Mouse (Mus musculus): ENCODE measurements around the gene Tspan18.

Tspan18 gene

GRCm38 (mm10) chr2:93218353-93218990 lies 115.8 kb downstream of the Tspan18 start:
- DNase-seq (ENCODE audit: low spot score in 2 of 2), result no peak

- peak; percentile 51 to 85 for DNase-seq (ENCODE audit: low spot score in 2 of 2)
Measured at GRCm38 (mm10) chr2:93217015-93217414, 117.3 kb downstream of the Tspan18 start.

DNA sequence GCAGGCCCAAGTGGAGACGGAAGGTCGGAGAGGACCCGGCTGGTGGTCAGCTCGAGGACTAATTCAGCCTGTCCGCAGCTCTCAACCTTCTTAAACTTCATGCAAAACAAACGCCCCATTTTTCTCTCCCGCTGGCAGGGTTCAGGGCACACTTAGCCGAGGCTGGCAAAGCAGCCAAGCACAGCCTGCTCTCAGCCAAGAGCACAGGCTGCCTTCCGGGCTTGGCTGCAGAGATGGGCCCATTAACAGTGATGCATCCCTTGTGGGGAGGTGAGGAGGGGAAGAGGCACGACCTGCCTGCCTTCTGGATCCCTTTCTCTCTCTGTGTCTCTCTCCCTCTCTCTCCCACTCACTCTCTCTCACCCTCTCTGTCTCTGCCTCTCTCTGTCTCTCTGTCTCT lies 118.5 kb downstream of the Tspan18 start:
- DNase-seq (ENCODE audit: low spot score in 2 of 2), result no peak

DNA sequence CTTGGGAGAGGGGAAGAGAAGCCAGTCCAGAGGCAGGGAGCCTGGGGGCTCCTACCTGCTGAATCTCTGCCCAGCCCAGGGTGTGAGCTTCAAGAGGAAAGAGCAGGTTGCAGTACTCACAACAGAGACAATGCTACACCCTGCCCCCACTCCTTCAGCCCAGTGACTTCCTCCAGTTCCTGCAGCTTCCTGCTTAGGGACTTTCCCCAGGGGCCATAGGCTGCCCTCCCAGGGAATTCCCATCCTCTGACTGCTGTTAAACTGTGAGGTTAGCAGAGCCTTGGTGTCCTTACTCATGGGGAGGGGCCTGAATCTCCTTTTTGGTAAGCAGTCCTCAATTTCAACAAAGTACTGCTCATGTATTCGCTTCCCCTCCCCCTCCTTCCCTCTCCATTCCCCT lies 120.1 kb downstream of the Tspan18 start:
- no peak for DNase-seq (ENCODE audit: low spot score in 2 of 2)

- no peak for DNase-seq (ENCODE audit: low spot score in 2 of 2)
Measured at GRCm38 (mm10) chr2:93212865-93213264, 121.4 kb downstream of the Tspan18 start.

GRCm38 (mm10) chr2:93212386-93212785 lies 121.9 kb downstream of the Tspan18 start:
- DNase-seq (ENCODE audit: low spot score in 2 of 2), result no peak

DNA sequence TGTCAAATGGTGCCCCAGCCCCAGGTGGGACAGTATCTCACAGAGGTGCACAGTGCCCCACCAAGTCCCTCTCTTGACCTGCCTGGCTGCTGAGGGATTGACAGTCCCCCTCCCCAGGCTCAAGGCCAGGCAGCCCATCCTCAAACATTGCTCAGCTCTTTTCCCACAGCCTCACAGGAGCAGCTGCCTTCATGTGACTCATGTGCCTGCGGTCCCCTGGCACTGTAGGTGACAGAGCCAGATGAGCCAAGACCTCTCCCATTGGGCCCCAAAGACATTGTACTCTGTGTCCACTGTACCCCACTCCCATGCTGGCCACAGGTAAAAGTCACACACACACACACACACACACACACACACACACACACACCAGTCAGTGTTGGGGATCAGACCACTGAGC lies 128.2 kb downstream of the Tspan18 start:
- DNase-seq (ENCODE audit: low spot score in 2 of 2), result no peak

DNA sequence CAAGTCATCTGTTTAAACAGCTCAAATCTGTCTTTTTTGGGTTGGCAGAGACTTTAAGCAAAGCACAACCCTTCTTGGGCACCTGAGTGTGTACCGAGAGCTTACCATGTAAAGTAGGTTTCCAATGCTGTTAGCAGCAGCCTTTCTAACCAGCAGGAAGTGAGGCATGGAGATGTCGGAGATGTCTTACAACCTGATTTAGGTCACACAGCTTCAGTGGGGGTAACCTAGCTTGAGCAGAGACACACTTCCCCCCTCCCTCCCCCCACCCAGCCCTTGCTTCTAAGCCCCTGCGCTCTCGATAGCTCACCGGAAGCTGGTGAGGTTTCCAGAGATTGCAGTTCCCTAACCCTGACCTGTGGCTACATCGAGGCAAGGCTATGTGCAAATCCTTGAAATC lies 129.7 kb downstream of the Tspan18 start:
- no peak for DNase-seq (ENCODE audit: low spot score in 2 of 2)

DNA sequence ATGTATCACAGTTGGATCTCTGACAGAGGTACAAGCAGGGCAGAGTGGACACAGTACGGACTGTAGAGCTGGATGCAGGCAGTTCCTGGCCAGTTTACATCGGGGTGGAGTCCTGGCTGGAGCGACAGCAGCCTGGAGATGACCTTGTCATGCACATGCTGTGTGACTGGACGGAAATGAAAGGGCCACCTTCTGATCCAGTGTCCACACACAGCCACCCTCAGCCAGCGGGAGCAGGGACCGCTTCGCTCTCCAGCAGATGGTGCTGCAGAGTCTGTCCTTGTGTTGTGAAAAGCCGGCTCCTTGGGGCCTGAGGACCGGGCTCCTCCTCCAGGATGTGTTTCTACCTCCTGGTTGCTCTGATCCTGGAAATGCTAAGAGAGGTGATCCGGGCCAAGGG lies 130.6 kb downstream of the Tspan18 start:
- peak in 1 of 2 experiments; percentile 52 for DNase-seq (ENCODE audit: low spot score in 2 of 2)

- DNase-seq (ENCODE audit: low spot score in 2 of 2), result no peak
Measured at GRCm38 (mm10) chr2:93202782-93203181, 131.5 kb downstream of the Tspan18 start.

DNA sequence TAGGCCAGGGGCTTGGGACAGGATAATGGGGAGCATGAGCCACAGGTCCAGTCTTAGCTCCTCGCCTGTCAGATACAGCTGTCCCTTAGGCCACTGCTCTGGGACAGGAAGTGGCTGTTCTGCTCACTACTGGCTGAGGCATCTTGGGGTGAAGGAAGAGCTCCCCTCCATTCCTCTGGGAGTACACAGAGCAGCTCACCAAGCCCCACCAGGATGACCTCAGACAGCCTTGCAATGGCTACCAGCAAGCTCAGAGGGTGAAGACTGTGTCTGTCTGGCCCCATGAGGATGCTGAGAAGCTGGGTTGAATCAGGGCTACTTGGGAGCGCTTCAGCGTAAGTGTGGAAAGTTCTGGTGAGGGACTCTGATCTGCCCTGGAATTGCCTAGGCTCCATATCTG lies 132.3 kb downstream of the Tspan18 start:
- DNase-seq (ENCODE audit: low spot score in 2 of 2), result no peak

DNA sequence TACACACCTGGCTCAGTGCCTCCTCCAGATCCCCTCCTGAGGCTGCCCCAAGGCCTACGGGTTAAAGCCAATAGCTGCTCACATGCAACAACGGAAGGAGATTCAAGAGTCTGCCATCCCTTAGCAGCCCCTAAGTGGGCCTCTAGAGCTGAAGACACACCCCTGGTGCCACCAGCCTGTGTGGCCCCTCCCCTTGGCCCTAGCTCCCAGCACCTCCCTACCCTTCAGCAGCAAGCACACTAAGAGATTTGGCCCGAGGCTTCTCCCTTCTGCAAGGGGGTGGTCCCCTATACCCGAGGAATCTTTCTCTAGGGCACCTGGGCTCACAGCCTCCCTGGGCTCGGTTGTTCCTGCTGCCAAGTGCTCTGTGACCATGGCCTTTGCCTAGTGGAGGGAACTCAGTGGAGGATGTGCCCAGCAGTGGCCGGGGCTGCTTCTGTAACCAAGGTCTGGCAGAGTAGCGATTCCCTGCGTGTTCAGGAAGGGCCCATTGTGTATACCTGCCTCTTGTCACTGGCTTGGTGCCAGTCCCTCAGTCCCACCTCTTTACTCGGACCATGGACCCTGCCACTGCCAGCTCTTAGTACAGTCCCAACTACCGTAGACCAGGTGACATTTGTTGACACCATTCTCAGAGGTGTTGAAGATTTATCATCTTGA lies 133.5 kb downstream of the Tspan18 start:
- DNase-seq (ENCODE audit: low spot score in 2 of 2), result no peak

DNA sequence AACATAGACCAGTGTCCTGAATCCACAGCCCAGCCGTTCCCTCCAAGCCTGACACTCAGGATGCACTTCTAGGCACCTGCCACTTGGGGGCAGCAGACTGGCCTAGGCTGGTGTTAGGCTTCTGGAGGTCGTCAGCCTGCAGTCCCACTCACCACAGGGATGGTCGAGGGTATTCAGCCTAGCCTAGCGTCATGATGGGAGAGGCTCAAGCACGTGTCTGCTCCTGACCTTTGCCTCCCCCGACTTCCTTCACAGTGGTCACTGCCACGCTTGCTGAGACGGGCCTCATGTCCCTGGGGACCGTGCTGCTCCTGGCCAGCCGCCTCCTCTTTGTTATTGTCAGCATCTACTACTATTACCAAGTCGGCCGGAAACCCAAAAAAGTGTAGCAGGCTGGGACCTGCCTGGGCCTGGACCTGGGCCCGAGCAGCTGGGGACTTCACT lies 134.8 kb downstream of the Tspan18 start:
- peak in 1 of 2 experiments; percentile 71 for DNase-seq (ENCODE audit: low spot score in 2 of 2)

DNA sequence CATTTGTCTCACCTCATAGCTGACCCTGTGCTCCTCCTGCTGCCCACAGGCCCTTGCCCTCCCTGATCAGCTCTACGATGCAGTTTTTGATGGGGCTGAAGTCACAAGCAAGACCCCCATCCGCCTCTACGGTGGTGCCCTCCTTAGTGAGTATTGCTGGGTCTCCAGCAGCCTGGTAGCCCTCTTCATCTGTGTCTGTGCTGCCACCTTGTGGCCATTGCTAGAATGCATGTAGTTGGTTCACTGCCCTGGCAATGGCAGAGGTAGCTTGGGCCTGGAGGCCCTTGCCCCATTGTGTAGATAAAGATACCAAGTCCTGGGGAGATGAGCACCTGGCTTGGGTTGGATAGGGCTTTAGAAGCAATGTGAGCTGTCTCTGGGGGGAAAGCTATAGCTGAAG lies 135.5 kb downstream of the Tspan18 start:
- DNase-seq (ENCODE audit: low spot score in 2 of 2), result peak; percentile 92 to 94

DNA sequence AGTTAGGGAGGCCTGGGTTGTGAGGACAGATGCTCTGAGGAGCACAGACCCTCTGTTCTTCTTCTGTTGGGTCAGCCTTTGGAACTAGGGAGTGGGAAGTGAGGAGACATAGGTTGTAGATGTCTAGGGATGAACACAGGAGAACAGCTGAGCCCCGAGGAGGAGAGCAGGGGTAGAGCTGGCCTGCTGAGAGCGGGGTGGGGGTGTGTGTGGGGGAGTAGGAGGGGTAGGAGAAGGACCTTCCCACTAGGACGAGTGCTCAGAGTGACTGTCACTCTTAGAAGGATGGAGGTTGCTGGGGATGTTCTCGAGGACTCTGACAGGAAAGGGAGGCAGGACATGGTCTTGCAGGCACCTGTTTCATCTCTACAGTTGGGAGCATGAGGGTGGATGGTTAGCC lies 140.5 kb downstream of the Tspan18 start:
- no peak for DNase-seq (ENCODE audit: low spot score in 2 of 2)

GRCm38 (mm10) chr2:93192671-93193080 lies 141.6 kb downstream of the Tspan18 start:
- DNase-seq (ENCODE audit: low spot score in 2 of 2), result peak; percentile 42 to 80

GRCm38 (mm10) chr2:93192182-93192560 lies 142.1 kb downstream of the Tspan18 start:
- peak in 1 of 2 experiments; percentile 53 for DNase-seq (ENCODE audit: low spot score in 2 of 2)

DNA sequence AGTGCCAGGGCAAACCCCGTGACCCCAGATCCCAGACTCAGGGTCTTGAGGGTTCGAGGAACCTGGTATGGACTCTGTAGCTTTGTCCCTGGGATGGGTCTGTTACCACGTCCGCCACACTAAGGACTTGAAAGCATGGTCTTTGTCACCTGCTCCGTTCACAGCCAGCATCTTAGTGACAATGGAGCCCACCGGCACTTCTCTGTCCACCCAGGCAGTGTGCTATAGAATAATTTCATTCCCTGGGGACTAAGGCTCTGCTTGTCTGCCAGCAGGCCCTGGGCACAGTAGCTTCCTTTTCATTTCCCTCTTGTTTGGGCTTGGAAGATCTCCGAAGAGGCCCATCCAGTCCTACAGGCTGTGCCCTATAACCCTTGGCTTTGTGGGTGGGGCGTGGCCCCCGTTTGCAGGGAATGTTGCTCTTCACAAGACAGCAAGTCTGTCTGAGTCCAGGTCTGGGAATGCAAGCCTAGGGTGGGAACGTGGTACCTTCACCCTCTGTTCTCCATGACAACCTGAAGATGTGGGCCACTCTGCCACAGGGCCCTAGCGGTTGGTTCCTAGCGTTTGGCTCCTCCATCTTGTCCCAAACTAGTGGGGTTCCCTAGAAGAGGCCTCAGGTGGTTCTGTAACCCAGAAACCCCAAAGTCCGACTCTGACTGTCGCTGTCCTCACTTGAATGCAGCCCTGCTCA lies 142.7 kb downstream of the Tspan18 start:
- DNase-seq (ENCODE audit: low spot score in 2 of 2), result no peak

DNA sequence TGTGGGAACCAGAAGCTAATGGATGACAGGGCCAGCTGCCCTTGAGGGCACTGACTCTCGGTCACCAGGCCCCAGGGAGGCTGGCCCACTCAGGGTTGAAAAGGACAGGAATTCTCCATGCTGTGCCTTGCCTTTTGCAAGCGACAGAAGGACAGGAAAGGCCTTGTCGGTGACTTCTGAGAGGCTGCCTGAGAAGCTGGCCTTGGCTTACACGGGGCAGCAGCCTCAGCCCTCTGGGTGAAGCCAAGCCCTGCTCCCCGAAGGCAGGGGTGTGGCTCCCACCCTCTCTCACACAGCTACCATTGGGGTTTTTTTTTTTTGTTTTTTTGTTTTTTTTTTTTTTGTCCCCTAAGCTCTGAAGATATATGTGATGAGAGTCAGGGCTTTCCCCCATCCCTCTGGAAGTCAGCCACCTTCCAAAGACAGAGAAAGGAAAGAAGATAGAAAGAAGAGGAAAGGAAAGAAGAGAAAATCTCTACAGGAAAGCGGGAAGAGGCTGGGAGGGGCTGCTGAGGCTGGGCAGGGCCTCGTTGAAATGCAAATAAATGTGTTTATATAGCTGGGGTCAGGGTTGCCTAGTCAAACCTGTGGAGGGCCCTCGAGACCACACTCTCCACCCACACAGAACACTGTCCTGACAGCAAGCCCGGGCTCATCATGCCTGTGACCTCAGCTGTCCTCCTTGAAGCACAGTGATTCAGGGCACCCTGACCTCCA lies 143.4 kb downstream of the Tspan18 start:
- DNase-seq (ENCODE audit: low spot score in 2 of 2), result peak in 1 of 2 experiments; percentile 57

GRCm38 (mm10) chr2:93188761-93189458 lies 145.4 kb downstream of the Tspan18 start:
- DNase-seq (ENCODE audit: low spot score in 2 of 2), result peak in 1 of 2 experiments; percentile 43

- DNase-seq (ENCODE audit: low spot score in 2 of 2), result peak in 1 of 2 experiments; percentile 37
Measured at GRCm38 (mm10) chr2:93188020-93188760, 146.1 kb downstream of the Tspan18 start.

Measured in spleen, postnatal 10 days (tissue).